Mouse (Mus musculus): ENCODE results near the gene Zfp385c. TPM values are rescaled to one million over a fixed set of nuclear protein-coding genes. Genes with fewer than 3 reads are reported as not detected.
"Not testable (repeated sequence)": the region's sequence is repeated elsewhere in the genome, so short reads cannot be mapped to it uniquely, and the experiment has no call there.

The Zfp385c gene
- polyA plus RNA-seq, 1 experiment from 2014 or later, result 0.16 TPM

DNA sequence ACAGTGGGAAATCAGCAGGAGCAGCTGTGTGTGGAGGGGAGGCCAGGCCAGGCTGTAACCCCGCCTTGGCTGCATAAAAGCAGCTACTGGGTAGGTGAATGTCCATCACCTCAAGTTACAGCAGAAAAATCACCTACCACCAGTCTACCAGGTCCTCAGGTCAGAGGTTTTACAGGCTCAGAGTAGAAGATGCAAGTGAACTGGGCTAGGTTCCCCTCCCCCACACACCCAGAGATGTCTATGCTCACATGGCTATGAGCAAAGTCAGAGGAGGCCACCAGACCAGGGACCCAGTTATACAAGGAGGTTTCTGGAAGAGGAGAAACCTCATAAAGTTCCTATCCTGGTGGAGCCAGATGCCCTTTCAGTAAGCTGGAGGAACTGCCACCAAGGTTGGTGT, 21.2 kb downstream of the Zfp385c start:
- Histone ChIP-seq H3K36me3 (no peaks in the 10 kb centered on the region), H3K27me3 (ENCODE audit: low read depth, poor library complexity, severe bottlenecking) (peaks cover 45% of the 10 kb centered on the region), H3K4me3 (no peak overlapping the region), H3K4me1 (peaks cover 15% of the 10 kb centered on the region), H3K27ac (no peak overlapping the region), H3K9me3 (replicated peaks) (no peaks in the 10 kb centered on the region)
- no peak for DNase-seq (ENCODE audit: low spot score)
- WGBS, result 82% methylated on average over 1 of the region's 1 CpGs

DNA sequence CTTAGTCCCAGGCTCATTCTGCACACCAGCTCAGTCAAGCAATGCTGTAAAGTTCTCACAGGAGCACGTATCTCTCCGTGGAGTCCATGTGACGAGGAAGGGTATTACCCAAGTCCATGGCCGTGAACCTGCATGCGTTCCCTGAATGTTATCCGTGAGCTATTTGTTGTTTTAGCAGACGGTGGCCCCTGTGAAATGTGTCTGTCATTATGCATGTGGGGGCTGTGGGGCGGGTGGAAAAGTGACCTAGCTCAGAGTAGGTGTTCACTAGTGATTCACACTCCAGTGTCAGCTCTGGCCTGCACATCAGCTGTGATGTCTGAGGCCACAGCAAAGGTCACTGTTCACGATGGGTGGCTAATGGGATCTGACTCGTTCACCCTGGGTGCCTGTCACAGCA, 32.4 kb downstream of the Zfp385c start:
- H3K4me3 ChIP-seq, result no peak overlapping the region
- H3K4me1 ChIP-seq, result peaks cover 15% of the 10 kb centered on the region
- DNase-seq (ENCODE audit: low spot score), result no peak
- H3K36me3 ChIP-seq, result no peaks in the 10 kb centered on the region
- no peak overlapping the region for H3K27ac ChIP-seq
- 83% methylated on average over 10 of the region's 10 CpGs for WGBS
- H3K27me3 ChIP-seq (ENCODE audit: low read depth, poor library complexity, severe bottlenecking), result peaks cover 8% of the 10 kb centered on the region; the same call in 1 of the 2 replicates
- no peaks in the 10 kb centered on the region for H3K9me3 ChIP-seq (replicated peaks)

DNA sequence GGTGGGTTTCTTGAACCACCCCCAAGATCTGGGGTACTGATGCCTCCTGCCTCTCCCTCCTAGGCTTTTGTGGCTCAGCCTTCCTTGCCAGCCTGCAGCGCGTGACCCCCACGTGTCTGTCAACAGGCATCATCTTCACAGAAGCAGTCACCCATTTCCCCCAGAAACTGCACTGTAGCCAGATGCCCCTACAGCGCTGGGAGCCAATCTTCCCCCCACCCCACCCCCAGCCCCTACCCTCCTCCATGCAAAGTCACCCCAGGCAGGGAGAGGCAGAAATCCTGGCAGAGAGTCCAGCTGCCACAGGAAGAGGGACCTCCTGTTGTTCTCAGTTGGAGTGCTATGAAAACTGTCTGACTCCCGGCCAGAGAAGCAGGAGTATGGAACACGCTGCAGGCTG, 35.8 kb downstream of the Zfp385c start:
- no peak for DNase-seq (ENCODE audit: low spot score)
- peaks cover 26% of the 10 kb centered on the region for H3K27me3 ChIP-seq (ENCODE audit: low read depth, poor library complexity, severe bottlenecking)
- H3K4me1 ChIP-seq, result peaks cover 17% of the 10 kb centered on the region
- H3K36me3 ChIP-seq, result no peaks in the 10 kb centered on the region
- no peak overlapping the region for H3K4me3 ChIP-seq
- peak overlapping the region; percentile 38; the same call in 1 of the 2 replicates for H3K27ac ChIP-seq
- H3K9me3 ChIP-seq (replicated peaks), result no peaks in the 10 kb centered on the region
- WGBS, result 6% methylated on average over 6 of the region's 6 CpGs

DNA sequence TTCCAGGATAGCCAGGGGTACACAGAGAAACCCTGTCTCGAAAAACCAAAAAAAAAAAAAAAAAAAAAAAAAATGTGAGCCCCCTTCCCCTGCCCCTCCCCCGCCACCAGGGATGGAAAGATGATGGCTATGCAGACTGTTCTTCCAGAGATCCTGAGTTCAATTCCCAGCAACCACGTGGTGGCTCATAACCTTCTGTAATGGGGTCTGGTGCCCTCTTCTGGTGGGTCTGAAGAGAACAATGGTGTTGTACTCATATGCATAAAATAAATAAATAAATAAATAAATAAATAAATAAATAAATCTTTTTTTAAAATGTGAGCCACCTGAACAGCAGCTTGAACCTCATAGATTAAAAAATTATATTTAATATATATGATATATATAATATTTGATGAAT, 36.7 kb downstream of the Zfp385c start:
- H3K9me3 ChIP-seq (replicated peaks); H3K27ac ChIP-seq; DNase-seq (ENCODE audit: low spot score); H3K36me3 ChIP-seq; H3K4me3 ChIP-seq: not testable (repeated sequence)
- H3K27me3 ChIP-seq (ENCODE audit: low read depth, poor library complexity, severe bottlenecking), result peaks cover 35% of the 10 kb centered on the region
- WGBS, result 54% methylated on average over 3 of the region's 3 CpGs
- peaks cover 19% of the 10 kb centered on the region for H3K4me1 ChIP-seq

DNA sequence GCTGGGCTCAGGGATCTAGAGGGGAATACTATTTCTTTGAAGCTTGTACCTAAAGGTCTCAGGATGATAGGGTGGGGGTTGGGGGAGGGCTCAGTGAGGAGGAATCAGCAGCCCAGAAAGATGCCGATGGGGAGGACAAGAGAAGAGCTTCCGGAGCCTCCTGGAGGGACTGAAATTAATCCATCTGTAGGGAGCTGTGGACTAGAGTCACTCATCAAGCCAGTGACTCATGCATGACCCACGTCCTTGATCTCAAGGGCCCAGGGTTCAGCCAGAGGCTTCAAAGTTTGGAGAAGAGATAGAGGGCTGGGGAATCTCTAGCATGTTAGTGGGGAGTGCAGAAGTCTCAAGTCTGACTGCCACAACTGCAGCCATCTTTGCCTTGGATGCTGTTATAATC, 40.5 kb downstream of the Zfp385c start:
- Histone ChIP-seq H3K4me3 (no peak overlapping the region), H3K4me1 (peaks cover 12% of the 10 kb centered on the region), H3K36me3 (no peaks in the 10 kb centered on the region), H3K27ac (no peak overlapping the region), H3K9me3 (replicated peaks) (no peaks in the 10 kb centered on the region), H3K27me3 (ENCODE audit: low read depth, poor library complexity, severe bottlenecking) (peaks cover 57% of the 10 kb centered on the region)
- no peak for DNase-seq (ENCODE audit: low spot score)
- 27% methylated on average over 3 of the region's 3 CpGs for WGBS

DNA sequence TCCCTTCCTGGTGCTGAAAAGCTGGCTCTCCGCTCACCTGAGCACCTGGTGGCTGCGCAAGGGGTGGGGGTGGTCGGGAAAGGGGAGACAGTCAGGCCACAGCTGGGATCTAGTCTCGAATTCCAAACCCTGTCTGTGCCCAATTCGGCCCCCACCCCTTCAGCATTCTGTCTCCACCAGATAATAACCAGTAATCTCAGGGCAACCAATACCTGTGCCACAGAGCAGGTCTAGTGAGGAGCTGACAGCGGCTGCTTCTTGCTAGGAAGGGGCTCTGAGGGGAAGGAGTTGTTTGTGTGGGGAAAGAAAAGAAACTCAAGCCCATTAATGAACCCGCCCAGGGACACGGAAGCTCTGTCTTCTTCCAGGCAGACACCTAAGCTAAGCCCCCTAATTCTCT, 41.0 kb downstream of the Zfp385c start:
- peaks cover 7% of the 10 kb centered on the region for H3K4me1 ChIP-seq
- H3K36me3 ChIP-seq, result no peaks in the 10 kb centered on the region
- H3K9me3 ChIP-seq (replicated peaks), result no peaks in the 10 kb centered on the region
- 11% methylated on average over 8 of the region's 8 CpGs for WGBS
- H3K27ac ChIP-seq, result no peak overlapping the region
- no peak for DNase-seq (ENCODE audit: low spot score)
- H3K27me3 ChIP-seq (ENCODE audit: low read depth, poor library complexity, severe bottlenecking), result peaks cover 57% of the 10 kb centered on the region
- no peak overlapping the region for H3K4me3 ChIP-seq

DNA sequence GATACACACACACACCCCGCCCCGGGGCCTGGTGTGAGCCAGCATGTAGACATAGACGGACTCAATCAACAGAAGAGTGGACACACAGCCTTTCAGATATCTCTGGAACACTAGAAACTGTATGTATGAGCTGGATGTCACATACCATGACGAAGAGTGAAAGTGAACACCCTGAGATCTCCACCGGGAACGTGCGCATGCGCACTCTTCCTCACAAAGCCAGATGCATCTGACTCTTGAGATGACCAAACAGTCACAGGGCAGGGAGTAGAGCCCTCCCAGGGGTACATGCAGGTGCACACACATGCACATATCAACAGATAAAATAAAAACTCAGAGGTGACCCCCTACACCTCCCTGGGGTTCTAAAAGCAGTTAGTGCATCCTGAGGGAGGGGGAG, 43.9 kb downstream of the Zfp385c start:
- no peaks in the 10 kb centered on the region for H3K9me3 ChIP-seq (replicated peaks)
- 88% methylated on average over 8 of the region's 8 CpGs for WGBS
- H3K36me3 ChIP-seq, result no peaks in the 10 kb centered on the region
- no peak overlapping the region for H3K27ac ChIP-seq
- peaks cover 4% of the 10 kb centered on the region for H3K4me1 ChIP-seq
- H3K27me3 ChIP-seq (ENCODE audit: low read depth, poor library complexity, severe bottlenecking), result peaks cover 70% of the 10 kb centered on the region
- no peak overlapping the region for H3K4me3 ChIP-seq
- no peak for DNase-seq (ENCODE audit: low spot score)

DNA sequence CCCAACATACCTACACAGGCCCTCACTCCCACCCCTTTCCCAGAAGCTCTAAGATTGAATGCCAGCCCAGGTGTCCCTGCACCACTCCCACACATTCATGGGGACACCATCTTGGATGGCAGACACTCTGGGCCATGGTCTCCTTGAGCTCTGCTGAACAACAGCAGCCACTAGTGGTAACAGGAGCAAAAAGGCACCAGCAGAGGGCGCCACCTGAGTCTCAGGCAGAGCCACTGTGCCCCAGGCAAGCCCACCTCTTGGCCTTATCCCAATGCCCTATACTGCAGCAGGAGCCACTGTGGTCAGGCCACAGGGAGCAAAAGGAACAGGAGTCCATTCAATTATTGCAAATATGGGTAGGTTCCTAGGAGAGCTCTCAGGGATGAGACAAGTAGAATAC, 46.0 kb downstream of the Zfp385c start:
- peak; percentile 70 for DNase-seq (ENCODE audit: low spot score)
- H3K9me3 ChIP-seq (replicated peaks), result no peaks in the 10 kb centered on the region
- no peak overlapping the region for H3K4me3 ChIP-seq
- 15% methylated on average over 1 of the region's 1 CpGs for WGBS
- H3K27ac ChIP-seq, result no peak overlapping the region
- H3K4me1 ChIP-seq, result peaks cover under 1% of the 10 kb centered on the region
- H3K27me3 ChIP-seq (ENCODE audit: low read depth, poor library complexity, severe bottlenecking), result peaks cover 62% of the 10 kb centered on the region
- H3K36me3 ChIP-seq, result no peaks in the 10 kb centered on the region

DNA sequence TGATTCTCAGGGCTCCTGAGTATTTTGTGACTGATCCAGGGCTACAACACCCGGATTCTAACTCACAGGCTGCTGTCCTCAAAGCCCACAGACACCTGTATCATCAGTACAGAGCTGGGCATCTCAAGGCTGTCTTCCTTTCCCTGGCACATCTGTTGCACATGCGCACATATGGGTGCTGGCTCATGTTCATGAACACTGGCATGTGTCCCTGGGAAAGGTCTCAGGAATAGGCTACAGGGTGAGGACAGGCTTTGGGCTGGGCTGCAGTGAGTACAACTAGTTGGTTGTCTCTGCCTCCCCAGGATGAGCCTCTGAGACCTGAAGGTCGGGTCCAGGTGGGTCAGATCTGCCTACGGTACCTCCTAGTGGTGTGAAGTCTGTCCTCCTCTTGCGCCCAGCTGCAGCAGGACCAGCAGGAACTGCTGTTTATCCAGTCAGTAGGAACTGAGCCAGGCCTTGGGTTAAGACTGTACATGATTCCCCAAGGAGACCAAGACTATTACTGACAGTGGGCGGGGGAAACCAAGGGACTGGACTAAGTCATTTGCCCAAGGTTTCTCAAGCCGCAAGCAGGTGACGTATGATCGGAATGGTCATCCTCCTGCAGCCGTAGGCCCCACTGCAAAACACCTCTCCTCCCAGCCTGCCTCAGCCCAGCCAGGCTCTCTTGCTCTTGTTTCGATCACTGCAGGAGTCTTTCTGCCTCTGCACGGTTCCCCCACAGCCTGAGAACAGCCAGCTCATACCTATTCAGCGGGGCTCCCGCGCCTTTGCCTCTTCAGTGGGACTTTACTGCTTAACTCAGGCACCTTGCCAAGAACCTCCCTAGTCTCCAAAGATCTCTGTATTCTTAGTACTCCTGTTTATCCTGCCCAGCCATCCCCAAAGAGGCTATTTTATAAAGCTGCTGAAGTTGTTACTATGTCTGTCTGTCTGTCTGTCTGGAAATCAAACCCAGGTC, 48.4 kb downstream of the Zfp385c start:
- Histone ChIP-seq H3K4me3 (no peak overlapping the region), H3K9me3 (replicated peaks) (no peaks in the 10 kb centered on the region), H3K4me1 (peaks cover 10% of the 10 kb centered on the region), H3K36me3 (no peaks in the 10 kb centered on the region), H3K27me3 (ENCODE audit: low read depth, poor library complexity, severe bottlenecking) (peaks cover 62% of the 10 kb centered on the region), H3K27ac (no peak overlapping the region)
- DNase-seq (ENCODE audit: low spot score), result no peak
- 77% methylated on average over 15 of the region's 15 CpGs for WGBS

DNA sequence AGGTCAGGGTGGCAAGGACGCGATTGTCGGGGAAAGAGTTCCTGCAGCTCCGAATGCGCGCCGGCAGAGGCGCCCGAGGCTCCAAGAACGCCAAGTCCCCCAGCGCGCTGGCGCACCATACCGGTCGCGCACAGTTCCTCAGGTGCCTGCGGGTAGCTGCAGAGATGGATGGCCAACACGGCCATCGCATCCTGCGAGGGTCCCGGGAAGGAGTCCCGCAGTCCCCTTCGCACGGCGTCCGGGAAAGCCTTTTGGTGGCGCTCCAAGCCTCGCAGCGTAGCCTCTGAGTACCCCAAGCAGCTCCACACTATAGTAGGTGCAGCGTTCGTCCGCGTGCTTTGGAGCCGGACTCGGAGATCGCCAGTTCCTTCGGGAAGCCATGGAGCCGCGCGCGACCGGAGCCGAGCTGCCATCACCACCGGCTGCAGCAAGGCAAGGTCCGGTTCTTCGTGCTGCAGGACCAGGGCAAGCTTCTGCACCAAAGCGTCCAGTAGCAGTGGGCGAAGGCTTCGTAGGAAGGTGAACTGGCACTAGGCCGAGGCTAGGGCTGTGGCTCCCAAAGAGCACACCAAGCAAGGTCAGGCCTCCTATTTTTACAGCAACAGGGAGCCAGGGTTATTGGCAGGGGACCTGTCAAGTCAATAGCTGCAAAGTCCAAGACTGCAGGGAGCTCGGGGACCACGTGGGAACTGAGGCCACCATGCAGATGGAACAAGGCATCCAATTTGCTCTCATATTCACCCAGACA, 51.9 kb downstream of the Zfp385c start:
- Histone ChIP-seq H3K4me3 (peak overlapping the region; percentile 56), H3K9me3 (replicated peaks) (no peaks in the 10 kb centered on the region), H3K27me3 (ENCODE audit: low read depth, poor library complexity, severe bottlenecking) (peaks cover 69% of the 10 kb centered on the region), H3K4me1 (peaks cover 10% of the 10 kb centered on the region), H3K27ac (peak overlapping the region; percentile 61), H3K36me3 (no peaks in the 10 kb centered on the region)
- 9% methylated on average over 52 of the region's 52 CpGs for WGBS
- peak; percentile 81 for DNase-seq (ENCODE audit: low spot score)

DNA sequence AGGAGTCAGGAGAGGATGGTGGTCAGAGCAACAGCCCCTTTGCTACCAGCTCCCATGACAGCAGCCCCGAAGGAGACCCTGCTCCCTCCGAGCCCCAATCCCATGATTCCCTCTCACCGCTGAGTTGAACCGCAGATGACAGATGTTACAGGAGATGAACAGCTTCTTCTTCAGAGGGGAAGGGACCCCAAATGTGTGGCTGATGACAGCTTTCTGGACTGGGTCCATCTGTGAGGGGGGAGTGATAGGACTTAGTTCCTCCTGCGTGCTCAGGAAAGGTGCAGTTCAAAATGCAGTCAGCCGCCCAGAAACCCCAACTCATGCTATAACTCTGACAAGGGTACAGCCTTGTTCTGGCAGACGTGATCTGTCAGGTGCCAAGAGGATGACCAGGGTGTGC, 57.7 kb downstream of the Zfp385c start:
- no peaks in the 10 kb centered on the region for H3K9me3 ChIP-seq (replicated peaks)
- no peaks in the 10 kb centered on the region for H3K36me3 ChIP-seq
- no peak for DNase-seq (ENCODE audit: low spot score)
- H3K27me3 ChIP-seq (ENCODE audit: low read depth, poor library complexity, severe bottlenecking), result peaks cover 46% of the 10 kb centered on the region
- H3K27ac ChIP-seq, result no peak overlapping the region
- 82% methylated on average over 7 of the region's 7 CpGs for WGBS
- H3K4me3 ChIP-seq, result no peak overlapping the region
- no peaks in the 10 kb centered on the region for H3K4me1 ChIP-seq

DNA sequence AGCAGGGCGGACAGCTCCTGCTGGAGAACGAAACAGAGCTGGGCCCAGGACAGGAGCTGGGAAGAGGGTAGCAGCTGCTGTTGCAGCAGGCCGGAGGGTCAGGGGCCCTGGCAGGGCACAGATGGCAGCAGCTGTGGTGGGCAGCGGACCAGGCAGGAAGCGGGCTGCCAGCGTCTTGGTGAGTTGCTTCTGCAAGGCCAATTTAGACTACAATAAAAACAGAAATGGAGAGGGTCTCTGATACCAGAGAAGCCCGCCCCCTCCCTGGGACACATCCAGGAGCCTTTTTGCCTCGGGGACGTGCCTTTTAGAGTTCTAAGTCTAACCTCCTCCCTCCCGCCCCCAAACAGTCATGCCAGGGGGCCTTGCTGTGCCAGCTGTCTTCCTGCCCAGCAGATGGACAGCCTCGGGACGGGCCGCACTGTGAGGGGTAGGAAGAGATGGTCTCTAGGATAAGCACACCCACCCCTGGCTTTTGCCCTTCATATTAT, 63.3 kb downstream of the Zfp385c start:
- Histone ChIP-seq H3K36me3 (peaks cover 38% of the 10 kb centered on the region), H3K27ac (no peak overlapping the region), H3K27me3 (ENCODE audit: low read depth, poor library complexity, severe bottlenecking) (peaks cover 10% of the 10 kb centered on the region; the same call in 1 of the 2 replicates), H3K4me1 (peaks cover 21% of the 10 kb centered on the region), H3K9me3 (replicated peaks) (no peaks in the 10 kb centered on the region), H3K4me3 (no peak overlapping the region)
- DNase-seq (ENCODE audit: low spot score), result no peak
- WGBS, result 64% methylated on average over 13 of the region's 13 CpGs

DNA sequence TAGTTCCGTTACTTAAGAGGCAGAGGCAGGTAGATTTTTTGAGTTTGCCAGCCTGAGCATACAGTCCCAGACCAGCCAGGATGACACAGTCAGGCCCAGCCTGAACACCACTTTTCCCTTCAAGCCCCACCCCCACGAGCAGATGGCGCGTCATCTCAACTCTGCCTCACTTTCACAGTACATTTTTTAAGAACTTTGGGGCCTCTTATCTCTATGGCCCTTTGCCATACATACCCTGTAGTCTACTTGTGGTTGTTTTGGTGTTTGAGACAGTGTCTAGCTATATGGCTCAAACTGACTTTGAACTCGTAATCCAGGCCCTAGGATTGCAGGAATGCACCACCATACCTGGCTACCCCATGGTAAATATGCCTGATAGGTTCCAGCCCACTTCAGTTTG, 64.2 kb downstream of the Zfp385c start:
- 89% methylated on average over 5 of the region's 5 CpGs for WGBS
- H3K36me3 ChIP-seq, result peaks cover 38% of the 10 kb centered on the region
- no peaks in the 10 kb centered on the region for H3K9me3 ChIP-seq (replicated peaks)
- peaks cover 6% of the 10 kb centered on the region; the same call in 1 of the 2 replicates for H3K27me3 ChIP-seq (ENCODE audit: low read depth, poor library complexity, severe bottlenecking)
- no peak for DNase-seq (ENCODE audit: low spot score)
- no peak overlapping the region for H3K4me3 ChIP-seq
- H3K4me1 ChIP-seq, result peaks cover 28% of the 10 kb centered on the region
- no peak overlapping the region for H3K27ac ChIP-seq
